Mouse (Mus musculus): ENCODE measurements around the gene Polr3c. TPM values are rescaled to one million over a fixed set of nuclear protein-coding genes. Genes with fewer than 3 reads are reported as not detected.

Gene Polr3c
- polyA plus RNA-seq (2014; fragmentation: Illumina TruSeq; extraction: RNeasy Lipid Tissue Mini Kit (QIAGEN cat#74804); ENCODE audit: low read depth, low replicate concordance), result 29.0 TPM

GRCm38 (mm10) chr3:96727343-96727827 is at the start of gene Polr3c, which contains the start of gene Rnf115:
TSS of gene Polr3c (minus strand) at chr3:96727628.
TSS of gene Rnf115 (plus strand) at chr3:96727664.

GRCm38 (mm10) chr3:96707903-96708683 is 19.3 kb downstream of the Polr3c start, which contains the start of gene Nudt17:
TSS of gene Nudt17 (minus strand) at chr3:96708562.

GRCm38 (mm10) chr3:96696198-96696765 is 31.1 kb downstream of the Polr3c start, which contains the start of gene Pias3:
TSS of gene Pias3 (plus strand) at chr3:96696384.

GRCm38 (mm10) chr3:96669727-96670468 is 57.5 kb downstream of the Polr3c start, which contains the start of gene Ankrd35:
TSS of gene Ankrd35 (plus strand) at chr3:96670131.

Other genes with a start within 250 kb of the Polr3c start
- 5.7 TPM for gene Hfe2, start 202.5 kb downstream of the Polr3c start, polyA plus RNA-seq (2014; fragmentation: Illumina TruSeq; extraction: RNeasy Lipid Tissue Mini Kit (QIAGEN cat#74804); ENCODE audit: low read depth, low replicate concordance)
- 45.4 TPM for gene Txnip, start 169.7 kb downstream of the Polr3c start, polyA plus RNA-seq (2014; fragmentation: Illumina TruSeq; extraction: RNeasy Lipid Tissue Mini Kit (QIAGEN cat#74804); ENCODE audit: low read depth, low replicate concordance)
- gene Gm16253, start 150.6 kb downstream of the Polr3c start, polyA plus RNA-seq (2014; fragmentation: Illumina TruSeq; extraction: RNeasy Lipid Tissue Mini Kit (QIAGEN cat#74804); ENCODE audit: low read depth, low replicate concordance), result not detected
- gene Polr3gl, start 133.4 kb downstream of the Polr3c start, polyA plus RNA-seq (2014; fragmentation: Illumina TruSeq; extraction: RNeasy Lipid Tissue Mini Kit (QIAGEN cat#74804); ENCODE audit: low read depth, low replicate concordance), result 42.6 TPM
- not detected for gene Ankrd34a, start 131.0 kb downstream of the Polr3c start, polyA plus RNA-seq (2014; fragmentation: Illumina TruSeq; extraction: RNeasy Lipid Tissue Mini Kit (QIAGEN cat#74804); ENCODE audit: low read depth, low replicate concordance)
- gene Lix1l, start 126.5 kb downstream of the Polr3c start, polyA plus RNA-seq (2014; fragmentation: Illumina TruSeq; extraction: RNeasy Lipid Tissue Mini Kit (QIAGEN cat#74804); ENCODE audit: low read depth, low replicate concordance), result 10.0 TPM
- gene Rbm8a, start 97.7 kb downstream of the Polr3c start, polyA plus RNA-seq (2014; fragmentation: Illumina TruSeq; extraction: RNeasy Lipid Tissue Mini Kit (QIAGEN cat#74804); ENCODE audit: low read depth, low replicate concordance), result 20.2 TPM
- gene Pex11b, start 92.3 kb downstream of the Polr3c start, polyA plus RNA-seq (2014; fragmentation: Illumina TruSeq; extraction: RNeasy Lipid Tissue Mini Kit (QIAGEN cat#74804); ENCODE audit: low read depth, low replicate concordance), result 22.0 TPM
- not detected for gene Gm42957, start 92.2 kb downstream of the Polr3c start, polyA plus RNA-seq (2014; fragmentation: Illumina TruSeq; extraction: RNeasy Lipid Tissue Mini Kit (QIAGEN cat#74804); ENCODE audit: low read depth, low replicate concordance)
- gene Itga10, start 82.0 kb downstream of the Polr3c start, polyA plus RNA-seq (2014; fragmentation: Illumina TruSeq; extraction: RNeasy Lipid Tissue Mini Kit (QIAGEN cat#74804); ENCODE audit: low read depth, low replicate concordance), result 0.17 TPM
- gene Ankrd35, start 57.5 kb downstream of the Polr3c start, polyA plus RNA-seq (2014; fragmentation: Illumina TruSeq; extraction: RNeasy Lipid Tissue Mini Kit (QIAGEN cat#74804); ENCODE audit: low read depth, low replicate concordance), result 0.17 TPM
- 1.3 TPM for gene Pias3, start 31.2 kb downstream of the Polr3c start, polyA plus RNA-seq (2014; fragmentation: Illumina TruSeq; extraction: RNeasy Lipid Tissue Mini Kit (QIAGEN cat#74804); ENCODE audit: low read depth, low replicate concordance)
- 0.10 TPM for gene Nudt17, start 19.1 kb downstream of the Polr3c start, polyA plus RNA-seq (2014; fragmentation: Illumina TruSeq; extraction: RNeasy Lipid Tissue Mini Kit (QIAGEN cat#74804); ENCODE audit: low read depth, low replicate concordance)
- 36.1 TPM for gene Rnf115, start within 50 bp of the Polr3c start, polyA plus RNA-seq (2014; fragmentation: Illumina TruSeq; extraction: RNeasy Lipid Tissue Mini Kit (QIAGEN cat#74804); ENCODE audit: low read depth, low replicate concordance)
- gene Pdzk1, start 101.7 kb upstream of the Polr3c start, polyA plus RNA-seq (2014; fragmentation: Illumina TruSeq; extraction: RNeasy Lipid Tissue Mini Kit (QIAGEN cat#74804); ENCODE audit: low read depth, low replicate concordance), result 152 TPM
- gene Cd160, start 101.7 kb upstream of the Polr3c start, polyA plus RNA-seq (2014; fragmentation: Illumina TruSeq; extraction: RNeasy Lipid Tissue Mini Kit (QIAGEN cat#74804); ENCODE audit: low read depth, low replicate concordance), result not detected
- 0.17 TPM for gene Gja5, start 177.1 kb upstream of the Polr3c start, polyA plus RNA-seq (2014; fragmentation: Illumina TruSeq; extraction: RNeasy Lipid Tissue Mini Kit (QIAGEN cat#74804); ENCODE audit: low read depth, low replicate concordance)
- 10.7 TPM for gene Gpr89, start 177.7 kb upstream of the Polr3c start, polyA plus RNA-seq (2014; fragmentation: Illumina TruSeq; extraction: RNeasy Lipid Tissue Mini Kit (QIAGEN cat#74804); ENCODE audit: low read depth, low replicate concordance)
- gene Gja8, start 198.4 kb upstream of the Polr3c start, polyA plus RNA-seq (2014; fragmentation: Illumina TruSeq; extraction: RNeasy Lipid Tissue Mini Kit (QIAGEN cat#74804); ENCODE audit: low read depth, low replicate concordance), result 0.13 TPM

Measured in testis, adult 10 weeks (tissue).